Mouse (Mus musculus) spleen, embryonic (tissue): Measurements from ENCODE around the gene Idh1.

Experiments
- CTCF ChIA-PET: fragments of 350-600 bp; sonication (Branson Sonifier 250); formaldehyde crosslinking; loops from one replicate; lab custom pipeline; 2022; lab: Charles Lee

Gene Idh1

DNA sequence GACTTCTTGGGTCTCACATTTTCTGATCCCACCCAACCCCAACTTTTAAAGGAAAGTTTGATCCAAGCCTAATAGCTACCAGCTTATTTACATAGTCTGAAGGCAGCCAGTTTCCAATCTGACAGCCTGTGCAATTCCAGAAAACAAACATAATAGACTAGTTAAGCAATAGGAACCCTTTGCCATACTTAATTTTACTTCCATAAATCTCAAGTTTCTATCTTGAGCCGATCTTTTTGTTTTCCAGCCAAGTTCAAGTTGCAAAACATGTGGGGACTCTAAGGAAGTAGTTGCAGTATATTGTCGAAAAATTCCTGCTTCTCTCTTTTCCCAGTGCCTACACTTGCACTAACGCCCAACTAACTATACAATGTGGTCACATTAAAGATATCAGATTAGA is 8.8 kb downstream of the Idh1 start:
- CTCF ChIA-PET = interaction anchor here (1.0 to 1.2 kb wide), 2 partner anchors 9 to 40 kb away, joined by 3 read pairs; no protein-coding TSS in a partner anchor

DNA sequence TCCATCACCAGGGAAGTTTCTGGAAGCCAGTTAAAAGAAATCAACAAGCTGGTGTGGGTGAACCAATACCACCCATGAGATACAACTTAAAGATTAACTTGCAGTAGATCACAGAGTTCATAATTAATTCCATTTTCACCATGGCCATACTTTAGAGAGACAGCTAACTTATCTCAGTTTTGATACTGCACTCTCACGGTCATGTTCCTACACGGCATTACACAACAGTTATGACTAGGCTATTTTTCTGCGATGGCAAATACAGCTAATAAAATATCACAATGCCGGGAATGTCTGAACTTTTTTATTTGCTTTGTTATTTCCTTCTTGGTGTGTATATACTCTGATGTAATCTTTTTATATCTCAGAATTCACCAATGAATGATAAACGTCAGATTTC is 9.4 kb downstream of the Idh1 start:
- CTCF ChIA-PET = no interaction called here

DNA sequence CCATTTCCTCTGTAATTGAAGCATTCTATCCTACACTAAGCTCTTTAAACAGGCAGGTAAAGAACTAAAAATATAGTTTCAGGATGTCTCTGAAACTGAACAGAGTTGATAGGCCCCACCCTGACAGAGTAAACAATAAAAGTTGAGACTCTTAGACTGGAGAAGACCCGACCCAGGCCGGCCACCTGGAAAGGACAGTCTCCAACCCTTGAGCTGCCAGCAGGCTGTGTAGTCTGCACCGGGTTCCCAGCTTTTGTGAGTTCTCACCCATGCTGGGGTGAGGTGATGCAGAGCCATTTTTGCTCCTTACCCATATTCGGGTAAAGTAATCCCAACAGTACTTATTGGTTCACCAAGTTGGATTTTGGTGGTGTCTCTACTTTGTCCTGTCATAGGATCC is 10.1 kb downstream of the Idh1 start:
- CTCF ChIA-PET = no interaction called here

DNA sequence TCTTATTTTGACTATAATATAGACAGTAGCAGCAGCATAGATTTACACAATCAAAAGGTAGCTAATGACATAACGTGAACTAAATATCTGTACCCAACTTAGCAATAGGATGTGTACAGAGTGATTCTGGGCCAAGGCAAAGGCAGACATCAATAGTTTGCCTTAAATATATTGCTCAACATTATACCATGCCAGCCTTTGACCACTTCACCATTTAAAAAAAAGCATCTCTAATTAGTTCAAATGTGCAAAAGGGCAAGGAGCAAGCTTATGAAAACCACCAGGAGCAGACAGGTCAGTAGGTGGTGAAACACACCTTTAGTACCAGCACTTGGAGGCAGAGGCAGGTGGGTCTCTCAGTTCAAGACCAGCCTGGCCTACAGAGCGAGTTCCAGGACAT is 12.6 kb downstream of the Idh1 start:
- CTCF ChIA-PET = no interaction called here

GRCm38 (mm10) chr1:65171579-65171978 is 14.7 kb downstream of the Idh1 start:
- CTCF ChIA-PET = interaction anchor here (0.6 to 0.7 kb wide), 2 partner anchors 731 to 1916 kb away, joined by 3 to 20 read pairs; no protein-coding TSS in a partner anchor

DNA sequence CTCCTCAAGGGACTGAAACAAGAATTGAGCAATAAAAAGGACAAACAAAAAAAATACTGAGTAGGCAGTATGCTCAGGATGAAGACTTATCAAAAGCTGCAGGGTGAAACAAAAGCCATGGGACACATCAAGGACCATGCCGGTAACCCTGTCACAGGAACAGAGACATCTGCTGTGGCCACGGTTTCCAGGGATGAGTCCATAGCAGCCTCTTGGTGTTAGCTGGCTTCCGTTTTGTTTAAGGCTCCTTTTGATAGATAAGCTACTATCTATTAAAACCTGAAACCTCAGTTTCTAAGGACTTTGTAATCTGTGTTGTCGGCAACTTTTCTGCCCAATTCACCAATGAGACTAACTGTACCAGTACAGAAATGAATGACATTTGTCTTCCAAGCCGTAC is 16.4 kb downstream of the Idh1 start:
- CTCF ChIA-PET = no interaction called here

- CTCF ChIA-PET = interaction anchor here (1.0 kb wide), 1 partner anchor 9 kb away, joined by 3 read pairs; no protein-coding TSS in a partner anchor
Observed at GRCm38 (mm10) chr1:65169536-65169935, 16.8 kb downstream of the Idh1 start.

- CTCF ChIA-PET = no interaction called here
Observed at GRCm38 (mm10) chr1:65167496-65167895, 18.8 kb downstream of the Idh1 start.

DNA sequence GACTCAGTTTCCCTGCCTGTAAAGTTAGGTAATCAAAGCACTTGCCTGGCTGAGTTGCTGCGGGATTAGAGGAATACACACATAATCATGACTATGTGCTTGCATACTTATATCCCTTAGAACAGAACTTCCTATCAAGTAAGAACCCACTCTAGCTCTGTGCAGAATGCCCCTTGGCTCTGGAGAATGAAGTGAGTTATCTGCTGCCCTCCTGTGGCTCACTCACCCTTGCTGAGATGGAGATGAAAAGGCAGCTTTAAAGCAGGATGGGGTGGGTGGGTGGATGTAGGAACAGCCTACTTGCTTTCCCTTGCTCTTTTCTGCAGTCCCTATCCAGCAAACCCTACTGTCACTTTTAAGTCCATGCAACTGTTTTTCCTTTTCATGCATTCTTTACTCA is 24.1 kb downstream of the Idh1 start:
- CTCF ChIA-PET = no interaction called here

GRCm38 (mm10) chr1:65156111-65156510 is 30.2 kb downstream of the Idh1 start:
- CTCF ChIA-PET = no interaction called here

DNA sequence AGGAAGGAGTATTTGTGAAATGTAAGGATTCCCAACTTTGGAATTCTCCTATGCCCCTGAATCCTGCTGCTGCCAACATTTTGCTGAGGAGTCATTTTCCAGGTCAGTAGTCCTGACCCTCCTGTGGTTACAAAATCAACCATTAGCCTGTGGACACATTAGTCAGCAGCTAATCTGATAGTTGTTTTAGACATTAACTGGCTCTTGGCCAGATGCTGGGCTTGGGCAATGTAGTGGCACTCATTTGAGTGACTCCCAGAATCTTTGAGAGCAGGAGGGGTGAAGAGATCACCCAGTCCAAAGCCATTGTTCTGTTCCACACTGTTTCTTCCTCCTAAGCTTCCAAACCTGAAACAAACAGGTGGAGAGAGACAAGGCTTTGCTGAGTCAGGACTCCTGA is 31.5 kb downstream of the Idh1 start:
- CTCF ChIA-PET = no interaction called here

DNA sequence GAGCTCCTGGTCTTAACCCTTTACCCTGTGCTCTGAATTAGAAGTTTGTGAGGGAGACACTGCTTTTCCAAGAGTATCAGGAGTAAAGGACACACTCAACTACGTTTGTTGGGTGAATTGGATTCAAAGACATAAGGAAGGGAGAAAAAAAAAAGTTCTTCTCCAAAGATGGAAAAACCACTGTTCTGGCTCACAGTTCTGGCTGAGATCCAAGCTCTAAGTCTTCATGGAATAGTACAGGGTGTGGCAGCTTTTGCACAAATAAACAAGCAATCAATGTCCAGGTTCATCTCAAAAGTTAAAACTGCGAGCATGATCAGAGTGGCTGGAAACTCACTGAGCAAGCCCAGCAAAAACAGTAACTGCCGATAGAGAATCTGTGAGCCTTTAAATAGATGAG is 38.3 kb downstream of the Idh1 start:
- CTCF ChIA-PET = no interaction called here

- CTCF ChIA-PET = no interaction called here
Observed at GRCm38 (mm10) chr1:65147326-65147725, 39.0 kb downstream of the Idh1 start.

DNA sequence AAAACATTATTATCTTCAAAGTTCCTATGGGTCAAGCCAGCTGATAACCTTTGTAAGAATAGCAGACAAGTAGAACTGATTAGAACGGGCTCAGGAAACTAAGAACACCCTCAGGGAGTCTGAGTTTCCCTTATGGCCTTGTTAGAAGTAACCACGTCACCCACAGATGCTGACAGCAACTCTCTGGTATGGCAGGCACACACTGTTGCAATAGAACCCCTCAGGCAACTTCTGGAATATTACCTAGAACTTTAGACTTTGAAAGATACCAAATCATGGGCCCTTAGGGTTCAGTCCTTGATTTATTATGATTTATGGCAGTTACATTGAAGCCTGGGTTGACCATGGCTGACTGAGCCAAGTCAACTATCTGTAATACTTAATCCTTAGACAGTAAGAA is 39.7 kb downstream of the Idh1 start:
- CTCF ChIA-PET = no interaction called here

DNA sequence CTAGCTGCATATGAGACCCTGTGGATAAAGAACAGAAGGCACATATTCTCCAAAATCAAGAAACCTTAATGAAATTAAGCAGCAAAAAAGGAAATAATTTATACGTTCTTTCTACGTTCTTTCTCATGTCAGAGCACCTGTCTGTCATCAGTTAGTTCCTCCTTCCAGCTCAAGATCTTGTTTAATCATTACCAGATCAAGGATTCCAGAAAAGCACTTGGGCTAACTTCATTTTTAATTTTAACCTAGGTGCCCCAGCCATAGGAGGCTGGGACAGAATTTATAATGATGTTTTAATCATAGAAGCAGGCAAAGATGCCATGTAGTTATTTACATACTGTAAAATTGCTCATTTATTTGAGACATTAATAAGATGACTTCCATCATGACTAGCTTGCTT is 41.5 kb downstream of the Idh1 start:
- CTCF ChIA-PET = no interaction called here

GRCm38 (mm10) chr1:65137560-65137959 is 48.7 kb downstream of the Idh1 start:
- CTCF ChIA-PET = no interaction called here

GRCm38 (mm10) chr1:65132833-65133232 is 53.5 kb downstream of the Idh1 start:
- CTCF ChIA-PET = no interaction called here

GRCm38 (mm10) chr1:65131671-65132070 is 54.6 kb downstream of the Idh1 start:
- CTCF ChIA-PET = no interaction called here

GRCm38 (mm10) chr1:65130226-65130625 is 56.1 kb downstream of the Idh1 start:
- CTCF ChIA-PET = no interaction called here

- CTCF ChIA-PET = no interaction called here
Observed at GRCm38 (mm10) chr1:65129634-65130180, 56.6 kb downstream of the Idh1 start.

DNA sequence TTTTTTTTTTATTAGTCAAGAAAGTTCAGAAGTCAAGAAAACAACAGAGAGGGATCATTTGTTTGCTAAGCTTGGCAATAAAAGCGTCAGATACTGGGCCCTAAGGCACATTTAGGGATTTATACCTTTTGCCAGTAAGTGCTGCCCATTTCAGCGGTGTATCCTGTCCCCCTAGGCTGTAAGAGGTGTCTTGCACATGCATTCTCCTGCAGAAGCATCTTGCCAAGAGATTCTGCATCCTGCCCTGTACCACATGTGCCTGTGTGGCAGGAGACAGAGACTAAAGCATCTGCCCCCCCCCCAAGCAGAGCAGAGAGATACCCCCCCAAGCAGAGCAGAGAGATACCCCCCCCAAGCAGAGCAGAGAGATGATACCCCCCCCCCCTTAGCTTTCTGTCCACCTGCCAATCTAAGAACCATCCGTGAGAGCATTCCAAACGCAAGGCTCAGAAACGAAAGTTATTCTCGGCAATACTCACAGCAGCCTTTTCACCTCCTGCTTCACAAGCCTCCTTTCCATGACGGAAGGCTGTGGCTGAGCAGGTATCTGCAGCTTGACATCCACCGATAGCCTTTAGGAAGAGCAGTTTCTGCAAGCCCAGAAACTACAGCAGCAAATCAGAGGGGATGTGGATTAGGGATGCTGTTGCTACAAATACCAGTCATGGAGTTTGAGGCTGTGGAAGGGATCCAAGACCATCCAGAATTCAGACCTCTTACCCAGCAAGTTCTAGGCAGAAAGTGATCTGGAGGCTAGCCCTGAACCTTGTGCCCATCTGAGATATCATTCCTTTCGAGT is 63.5 kb downstream of the Idh1 start, which contains the start of gene D630023F18Rik:
Gene D630023F18Rik, minus strand, starts transcription at position 641 of the 799 bp plus-strand sequence.
- CTCF ChIA-PET = no interaction called here

DNA sequence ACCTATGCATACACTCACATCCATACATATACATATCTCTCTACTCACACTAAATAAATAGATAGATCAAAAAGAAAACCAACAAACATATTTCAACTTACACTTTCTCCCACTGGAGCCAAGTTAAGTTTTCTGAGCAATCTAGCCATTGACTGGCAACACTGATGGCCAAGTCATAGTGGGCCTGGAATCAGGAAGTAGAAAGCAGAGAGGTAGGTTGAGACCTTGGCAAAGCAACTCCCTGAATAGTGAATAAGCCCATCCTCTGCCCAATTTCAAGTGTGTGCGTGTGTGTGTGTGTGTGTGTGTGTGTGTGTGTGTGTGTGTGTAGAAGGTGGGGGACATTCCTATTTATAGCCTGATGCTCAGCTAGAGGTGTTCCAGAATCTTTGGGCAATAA is 66.9 kb downstream of the Idh1 start, which contains the start of gene Gm28845:
Gene Gm28845, minus strand, starts transcription at position 121 of the 400 bp plus-strand sequence.
- CTCF ChIA-PET = no interaction called here
